Mouse (Mus musculus) liver, embryonic 15.5 days (tissue): Measurements from ENCODE around the gene Cars. TPM values are rescaled to one million over a fixed set of nuclear protein-coding genes. Genes with fewer than 3 reads are reported as not detected.
A peak's percentile ranks its signal among the peaks of the same experiment; 100 is the strongest.

Source experiments
- ATAC-seq: fragments of 200-750 bp; cut with Nextera tagmentation; 2 replicates; pipeline ENCODE4 v1.8.0; 2017; ENCODE audit warnings: moderate number of reproducible peaks, mild to moderate bottlenecking, moderate library complexity; ENCODE audit not compliant: insufficient read depth
- H3K27ac ChIP-seq: fragments of 300-500 bp; sonication (generic); replicated peaks from 2 replicates; pipeline ENCODE4 v1.5.1; 2015; ENCODE audit warnings: mild to moderate bottlenecking, inconsistent platforms
- H3K27me3 ChIP-seq: fragments of 300-500 bp; sonication (generic); 2 replicates; pipeline ENCODE4 v1.6.1; 2015; ENCODE audit warnings: mild to moderate bottlenecking, inconsistent platforms
- H3K36me3 ChIP-seq: fragments of 300-500 bp; sonication (generic); replicated peaks from 2 replicates; pipeline ENCODE4 v1.6.1; 2015; ENCODE audit warnings: moderate library complexity, mild to moderate bottlenecking, inconsistent platforms
- H3K4me1 ChIP-seq: fragments of 300-500 bp; sonication (generic); replicated peaks from 2 replicates; pipeline ENCODE4 v1.6.1; 2015; ENCODE audit warnings: inconsistent platforms
- H3K4me2 ChIP-seq: fragments of 300-500 bp; sonication (generic); 2 replicates; pipeline ENCODE4 v1.6.1; 2015; ENCODE audit warnings: moderate library complexity, mild to moderate bottlenecking, inconsistent platforms
- H3K4me3 ChIP-seq: fragments of 300-500 bp; sonication (generic); replicated peaks from 2 replicates; pipeline ENCODE4 v1.5.1; 2015; ENCODE audit warnings: mild to moderate bottlenecking, inconsistent platforms
- H3K9ac ChIP-seq: fragments of 300-500 bp; sonication (generic); 2 replicates; pipeline ENCODE4 v1.6.1; 2015; ENCODE audit warnings: moderate library complexity, mild to moderate bottlenecking, inconsistent platforms
- H3K9me3 ChIP-seq: fragments of 300-500 bp; sonication (generic); replicated peaks from 2 replicates; pipeline ENCODE4 v1.6.1; 2016; ENCODE audit warnings: inconsistent platforms
- WGBS: fragments of 180-500 bp; shearing (Covaris S2); methylation state at CpG from one replicate; pipeline ENCODE4 v1.1.7; 2015; ENCODE audit warnings: mixed read lengths; ENCODE audit not compliant: insufficient replicate concordance; 5-methylcytosine and 5-hydroxymethylcytosine counted together
- polyA plus RNA-seq: library from polyadenylated mRNA; unstranded; fragments of >200 nt; fragmentation: Nextera tagmentation; extraction: Ambion mirVana; gene quantifications from 2 replicates; pipeline ENCODE4 v1.2.1, GENCODE M21; 2015

Gene Cars
- polyA plus RNA-seq, 1 experiment from 2014 or later, result 53.1 TPM

GRCm38 (mm10) chr7:143583956-143584355 lies 15.9 kb downstream of the Cars start:
- H3K9ac ChIP-seq, result no peak overlapping the region
- no peaks in the 10 kb centered on the region for H3K9me3 ChIP-seq
- H3K4me3 ChIP-seq, result no peak overlapping the region
- no peak for ATAC-seq
- H3K36me3 ChIP-seq, result peaks cover 100% of the 10 kb centered on the region
- H3K4me2 ChIP-seq, result no peak overlapping the region
- no peaks in the 10 kb centered on the region for H3K27me3 ChIP-seq
- WGBS, result 20% methylated on average over 3 of the region's 3 CpGs
- H3K4me1 ChIP-seq, result no peaks in the 10 kb centered on the region
- no peak overlapping the region for H3K27ac ChIP-seq

- no peak overlapping the region for H3K4me3 ChIP-seq
- H3K9ac ChIP-seq, result no peak overlapping the region
- no peaks in the 10 kb centered on the region for H3K27me3 ChIP-seq
- H3K9me3 ChIP-seq, result no peaks in the 10 kb centered on the region
- H3K27ac ChIP-seq, result no peak overlapping the region
- no peaks in the 10 kb centered on the region for H3K4me1 ChIP-seq
- no peak overlapping the region for H3K4me2 ChIP-seq
- WGBS, result 84% methylated on average over 5 of the region's 5 CpGs
- peaks cover 100% of the 10 kb centered on the region for H3K36me3 ChIP-seq
- ATAC-seq, result no peak
These were observed 16.9 kb downstream of the Cars start for GRCm38 (mm10) chr7:143583025-143583424.

GRCm38 (mm10) chr7:143575751-143576150 lies 24.1 kb downstream of the Cars start:
- peaks cover 100% of the 10 kb centered on the region for H3K36me3 ChIP-seq
- H3K9ac ChIP-seq, result no peak overlapping the region
- H3K4me3 ChIP-seq, result no peak overlapping the region
- no peaks in the 10 kb centered on the region for H3K4me1 ChIP-seq
- H3K4me2 ChIP-seq, result no peak overlapping the region
- WGBS, result 91% methylated on average over 11 of the region's 11 CpGs
- no peak for ATAC-seq
- no peak overlapping the region for H3K27ac ChIP-seq
- H3K27me3 ChIP-seq, result no peaks in the 10 kb centered on the region
- no peaks in the 10 kb centered on the region for H3K9me3 ChIP-seq

GRCm38 (mm10) chr7:143565648-143566039 lies 34.2 kb downstream of the Cars start:
- 11% methylated on average over 3 of the region's 3 CpGs for WGBS
- ATAC-seq, result peak; percentile 96
- Histone ChIP-seq H3K27me3 (no peaks in the 10 kb centered on the region), H3K4me1 (peaks cover 31% of the 10 kb centered on the region), H3K36me3 (peaks cover 100% of the 10 kb centered on the region), H3K27ac (peak overlapping the region; percentile 84), H3K9ac (no peak overlapping the region), H3K4me3 (0 out of 2 replicates have a peak overlapping the region, but pooled peaks have one; percentile 9), H3K9me3 (no peaks in the 10 kb centered on the region), H3K4me2 (peak overlapping the region; percentile 53)

- Histone ChIP-seq H3K9me3 (no peaks in the 10 kb centered on the region), H3K27me3 (no peaks in the 10 kb centered on the region), H3K9ac (0 out of 2 replicates have a peak overlapping the region, but pooled peaks have one; percentile 42), H3K36me3 (peaks cover 100% of the 10 kb centered on the region), H3K4me2 (peak overlapping the region; percentile 53), H3K4me3 (no peak overlapping the region), H3K27ac (peak overlapping the region; percentile 84), H3K4me1 (peaks cover 31% of the 10 kb centered on the region)
- WGBS, result 43% methylated on average over 6 of the region's 6 CpGs
- no peak for ATAC-seq
These were observed 34.8 kb downstream of the Cars start for GRCm38 (mm10) chr7:143565015-143565647.

- ATAC-seq, result no peak
- no peak overlapping the region for H3K4me2 ChIP-seq
- peaks cover 31% of the 10 kb centered on the region for H3K4me1 ChIP-seq
- H3K36me3 ChIP-seq, result peaks cover 100% of the 10 kb centered on the region
- H3K9me3 ChIP-seq, result no peaks in the 10 kb centered on the region
- no peak overlapping the region for H3K4me3 ChIP-seq
- H3K9ac ChIP-seq, result no peak overlapping the region
- no peak overlapping the region for H3K27ac ChIP-seq
- no peaks in the 10 kb centered on the region for H3K27me3 ChIP-seq
- WGBS, result 89% methylated on average over 5 of the region's 5 CpGs
These were observed 36.1 kb downstream of the Cars start for GRCm38 (mm10) chr7:143563787-143564186.

- H3K27ac ChIP-seq, result peak overlapping the region; percentile 66
These were observed 42.3 kb downstream of the Cars start for GRCm38 (mm10) chr7:143557616-143558015.

GRCm38 (mm10) chr7:143556964-143557610 lies 42.8 kb downstream of the Cars start:
- peak overlapping the region; percentile 66 for H3K27ac ChIP-seq
- H3K9ac ChIP-seq, result 0 out of 2 replicates have a peak overlapping the region, but pooled peaks have one; percentile 9
- peaks cover 14% of the 10 kb centered on the region for H3K4me1 ChIP-seq
- peak; percentile 86 for ATAC-seq
- no peak overlapping the region for H3K4me2 ChIP-seq
- peaks cover 94% of the 10 kb centered on the region for H3K36me3 ChIP-seq
- no peak overlapping the region for H3K4me3 ChIP-seq
- no peaks in the 10 kb centered on the region for H3K9me3 ChIP-seq
- WGBS, result 51% methylated on average over 8 of the region's 8 CpGs
- no peaks in the 10 kb centered on the region for H3K27me3 ChIP-seq

More at GRCm38 (mm10) chr7:143557616-143558015, 42.3 kb downstream of the Cars start:
- H3K4me1 ChIP-seq, result peaks cover 14% of the 10 kb centered on the region
- no peak overlapping the region for H3K4me2 ChIP-seq
- H3K36me3 ChIP-seq, result peaks cover 98% of the 10 kb centered on the region
- 72% methylated on average over 7 of the region's 7 CpGs for WGBS
- H3K27me3 ChIP-seq, result no peaks in the 10 kb centered on the region
- H3K9me3 ChIP-seq, result no peaks in the 10 kb centered on the region
- ATAC-seq, result peak; percentile 55
- H3K4me3 ChIP-seq, result no peak overlapping the region
- H3K9ac ChIP-seq, result 0 out of 2 replicates have a peak overlapping the region, but pooled peaks have one; percentile 9

GRCm38 (mm10) chr7:143549588-143550220 lies 50.2 kb downstream of the Cars start:
- 7% methylated on average over 2 of the region's 2 CpGs for WGBS
- H3K27ac ChIP-seq, result peak overlapping the region; percentile 79
- peak overlapping the region; percentile 53 for H3K9ac ChIP-seq
- peak overlapping the region; percentile 76 for H3K4me2 ChIP-seq
- H3K9me3 ChIP-seq, result no peaks in the 10 kb centered on the region
- H3K4me3 ChIP-seq, result peak overlapping the region; percentile 91
- no peak for ATAC-seq
- H3K27me3 ChIP-seq, result no peaks in the 10 kb centered on the region
- H3K36me3 ChIP-seq, result peaks cover 35% of the 10 kb centered on the region
- H3K4me1 ChIP-seq, result peaks cover 37% of the 10 kb centered on the region

GRCm38 (mm10) chr7:143548976-143549457 lies 50.9 kb downstream of the Cars start, which contains the start of gene Nap1l4:
TSS of gene Nap1l4 (minus strand) at chr7:143549106.
- WGBS, result under 1% methylated on average over 42 of the region's 43 CpGs
- Histone ChIP-seq H3K9me3 (no peaks in the 10 kb centered on the region), H3K9ac (peak within 1 kb of the TSS; percentile 92), H3K27ac (peak within 1 kb of the TSS; percentile 91), H3K36me3 (peaks cover 32% of the 10 kb centered on the region), H3K4me3 (peak within 1 kb of the TSS; percentile 91), H3K4me2 (peak within 1 kb of the TSS; percentile 76), H3K4me1 (peaks cover 43% of the 10 kb centered on the region), H3K27me3 (no peaks in the 10 kb centered on the region)
- ATAC-seq, result peak; percentile 92
